Mouse (Mus musculus) right cerebral cortex, adult 18-20 months (tissue): ENCODE measurements around the gene Gprc5b.
A peak's percentile ranks its signal among the peaks of the same experiment; 100 is the strongest.

Experiments used
- DNase-seq: peaks from one replicate; pipeline ENCODE4 v3.0.0; 2022; ENCODE audit warnings: mixed read lengths

Gprc5b gene

GRCm38 (mm10) chr7:118989275-118989856 is 5.6 kb downstream of the Gprc5b start:
- no peak for DNase-seq

GRCm38 (mm10) chr7:118986369-118986768 is 8.6 kb downstream of the Gprc5b start:
- no peak for DNase-seq

- no peak for DNase-seq
Observed at GRCm38 (mm10) chr7:118985786-118986185, 9.2 kb downstream of the Gprc5b start.

- peak; percentile 81 for DNase-seq
Observed at GRCm38 (mm10) chr7:118983961-118984360, 11.1 kb downstream of the Gprc5b start.

- no peak for DNase-seq
Observed at GRCm38 (mm10) chr7:118982586-118982985, 12.4 kb downstream of the Gprc5b start.

GRCm38 (mm10) chr7:118981831-118982230 is 13.2 kb downstream of the Gprc5b start:
- no peak for DNase-seq

- DNase-seq, result peak; percentile 52
Observed at GRCm38 (mm10) chr7:118981346-118981745, 13.7 kb downstream of the Gprc5b start.

GRCm38 (mm10) chr7:118979708-118980107 is 15.3 kb downstream of the Gprc5b start:
- no peak for DNase-seq

GRCm38 (mm10) chr7:118979121-118979520 is 15.9 kb downstream of the Gprc5b start:
- no peak for DNase-seq

- DNase-seq, result no peak
Observed at GRCm38 (mm10) chr7:118977167-118977543, 17.9 kb downstream of the Gprc5b start.

- peak; percentile 74 for DNase-seq
Observed at GRCm38 (mm10) chr7:118976414-118977166, 18.4 kb downstream of the Gprc5b start.

GRCm38 (mm10) chr7:118975837-118976236 is 19.2 kb downstream of the Gprc5b start:
- DNase-seq, result no peak

GRCm38 (mm10) chr7:118973377-118973776 is 21.6 kb downstream of the Gprc5b start:
- DNase-seq, result no peak

- no peak for DNase-seq
Observed at GRCm38 (mm10) chr7:118972306-118972705, 22.7 kb downstream of the Gprc5b start.

GRCm38 (mm10) chr7:118971499-118971898 is 23.5 kb downstream of the Gprc5b start:
- no peak for DNase-seq

GRCm38 (mm10) chr7:118968870-118969269 is 26.1 kb downstream of the Gprc5b start:
- no peak for DNase-seq

- peak; percentile 40 for DNase-seq
Observed at GRCm38 (mm10) chr7:118965198-118965597, 29.8 kb downstream of the Gprc5b start.

GRCm38 (mm10) chr7:118964777-118965176 is 30.2 kb downstream of the Gprc5b start:
- no peak for DNase-seq

- peak; percentile 17 for DNase-seq
Observed at GRCm38 (mm10) chr7:118959209-118959608, 35.8 kb downstream of the Gprc5b start.

GRCm38 (mm10) chr7:118956616-118957246 is 38.3 kb downstream of the Gprc5b start:
- no peak for DNase-seq

- no peak for DNase-seq
Observed at GRCm38 (mm10) chr7:118954968-118955367, 40.0 kb downstream of the Gprc5b start.

- no peak for DNase-seq
Observed at GRCm38 (mm10) chr7:118953626-118954282, 41.3 kb downstream of the Gprc5b start.

GRCm38 (mm10) chr7:118949749-118950148 is 45.3 kb downstream of the Gprc5b start:
- no peak for DNase-seq
